Mouse (Mus musculus) limb, embryonic 12.5 days (tissue): Measurements from ENCODE around the gene Cep78. TPM values are rescaled to one million over a fixed set of nuclear protein-coding genes. Genes with fewer than 3 reads are reported as not detected.

ENCODE experiments used
- ATAC-seq: fragments of 200-750 bp; cut with Nextera tagmentation; 2 replicates; pipeline ENCODE4 v1.8.0; 2017; ENCODE audit warnings: low read depth, moderate TSS enrichment; ENCODE audit not compliant: insufficient number of reproducible peaks, insufficient read depth, low FRiP score, low TSS enrichment
- H3K27ac ChIP-seq: fragments of 300-500 bp; sonication (generic); 2 replicates; pipeline ENCODE4 v1.5.1; 2016; ENCODE audit warnings: mild to moderate bottlenecking, moderate library complexity
- H3K27me3 ChIP-seq: fragments of 300-500 bp; sonication (generic); 2 replicates; pipeline ENCODE4 v1.6.1; 2016; ENCODE audit warnings: mild to moderate bottlenecking, moderate library complexity
- H3K36me3 ChIP-seq: fragments of 300-500 bp; sonication (generic); 2 replicates; pipeline ENCODE4 v1.6.1; 2016; ENCODE audit warnings: mild to moderate bottlenecking, moderate library complexity
- H3K4me1 ChIP-seq: fragments of 300-500 bp; sonication (generic); replicated peaks from 2 replicates; pipeline ENCODE4 v1.6.1; 2016
- H3K4me2 ChIP-seq: fragments of 300-500 bp; sonication (generic); 2 replicates; pipeline ENCODE4 v1.6.1; 2016; ENCODE audit warnings: mild to moderate bottlenecking, moderate library complexity
- H3K4me3 ChIP-seq: fragments of 300-500 bp; sonication (generic); replicated peaks from 2 replicates; pipeline ENCODE4 v1.5.1; 2016; ENCODE audit warnings: mild to moderate bottlenecking
- H3K9ac ChIP-seq: fragments of 300-500 bp; sonication (generic); replicated peaks from 2 replicates; pipeline ENCODE4 v1.6.1; 2016; ENCODE audit warnings: mild to moderate bottlenecking, moderate library complexity
- H3K9me3 ChIP-seq: fragments of 300-500 bp; sonication (generic); 2 replicates; pipeline ENCODE4 v1.6.1; 2016; ENCODE audit warnings: mild to moderate bottlenecking, moderate library complexity
- WGBS: fragments of 180-500 bp; shearing (Covaris S2); methylation state at CpG from one replicate; pipeline ENCODE4 v1.1.7; 2016; 5-methylcytosine and 5-hydroxymethylcytosine counted together
- polyA plus RNA-seq: library from polyadenylated mRNA; unstranded; fragments of >200 nt; fragmentation: Nextera tagmentation; extraction: Ambion mirVana; gene quantifications from 2 replicates; pipeline ENCODE4 v1.2.1, GENCODE M21; 2016

The Cep78 gene
- polyA plus RNA-seq, 1 experiment from 2014 or later = 54.9 TPM

- Histone ChIP-seq H3K4me2 (no peak overlapping the region), H3K27ac (no peak overlapping the region), H3K27me3 (no peaks in the 10 kb centered on the region), H3K9me3 (no peaks in the 10 kb centered on the region), H3K36me3 (no peaks in the 10 kb centered on the region), H3K9ac (no peak overlapping the region), H3K4me1 (no peaks in the 10 kb centered on the region), H3K4me3 (no peak overlapping the region)
- no peak for ATAC-seq
- 85% methylated on average over 4 of the region's 4 CpGs for WGBS
Observed at GRCm38 (mm10) chr19:16009111-16009510, 24.3 kb upstream of the Cep78 start.

- no peaks in the 10 kb centered on the region for H3K4me1 ChIP-seq
- H3K36me3 ChIP-seq = no peaks in the 10 kb centered on the region
- no peak overlapping the region for H3K4me2 ChIP-seq
- no peaks in the 10 kb centered on the region for H3K9me3 ChIP-seq
- H3K4me3 ChIP-seq = no peak overlapping the region
- WGBS = 85% methylated on average over 8 of the region's 8 CpGs
- no peak overlapping the region for H3K9ac ChIP-seq
- no peaks in the 10 kb centered on the region for H3K27me3 ChIP-seq
- ATAC-seq = no peak
- H3K27ac ChIP-seq = no peak overlapping the region
Observed at GRCm38 (mm10) chr19:16007131-16007530, 22.3 kb upstream of the Cep78 start.

GRCm38 (mm10) chr19:15998157-15998556 is 13.4 kb upstream of the Cep78 start:
- Histone ChIP-seq H3K36me3 (no peaks in the 10 kb centered on the region), H3K4me3 (no peak overlapping the region), H3K4me1 (peaks cover 6% of the 10 kb centered on the region; the same call in 1 of the 2 replicates), H3K9ac (no peak overlapping the region), H3K4me2 (no peak overlapping the region), H3K9me3 (no peaks in the 10 kb centered on the region), H3K27me3 (no peaks in the 10 kb centered on the region), H3K27ac (no peak overlapping the region)
- ATAC-seq = no peak
- 2% methylated on average over 3 of the region's 3 CpGs for WGBS

- Histone ChIP-seq H3K4me2 (peak overlapping the region; percentile 13; the same call in 1 of the 2 replicates), H3K9ac (no peak overlapping the region), H3K36me3 (no peaks in the 10 kb centered on the region), H3K27me3 (no peaks in the 10 kb centered on the region), H3K4me1 (peaks cover 6% of the 10 kb centered on the region; the same call in 1 of the 2 replicates), H3K27ac (peak overlapping the region; percentile 53), H3K4me3 (no peak overlapping the region), H3K9me3 (no peaks in the 10 kb centered on the region)
- 55% methylated on average over 12 of the region's 12 CpGs for WGBS
- ATAC-seq = peak; percentile 31; the same call in 1 of the 2 replicates
Observed at GRCm38 (mm10) chr19:15996901-15997564, 12.2 kb upstream of the Cep78 start.

GRCm38 (mm10) chr19:15990102-15990501 is 5.3 kb upstream of the Cep78 start:
- no peak overlapping the region for H3K9ac ChIP-seq
- no peak for ATAC-seq
- no peaks in the 10 kb centered on the region for H3K9me3 ChIP-seq
- H3K36me3 ChIP-seq = peaks cover 8% of the 10 kb centered on the region
- H3K27me3 ChIP-seq = no peaks in the 10 kb centered on the region
- H3K4me2 ChIP-seq = no peak overlapping the region
- H3K4me1 ChIP-seq = peaks cover 6% of the 10 kb centered on the region; the same call in 1 of the 2 replicates
- no peak overlapping the region for H3K4me3 ChIP-seq
- no peak overlapping the region for H3K27ac ChIP-seq
- 85% methylated on average over 1 of the region's 1 CpGs for WGBS

GRCm38 (mm10) chr19:15985172-15985713 is 454 bp upstream of the Cep78 start:
- Histone ChIP-seq H3K9me3 (no peaks in the 10 kb centered on the region), H3K4me2 (peak overlapping the region; percentile 67), H3K36me3 (peaks cover 14% of the 10 kb centered on the region), H3K4me1 (peaks cover 17% of the 10 kb centered on the region), H3K9ac (peak overlapping the region; percentile 89; the same call in 1 of the 2 replicates), H3K27ac (peak overlapping the region; percentile 92; the same call in 1 of the 2 replicates), H3K27me3 (no peaks in the 10 kb centered on the region), H3K4me3 (peak overlapping the region; percentile 77)
- no peak for ATAC-seq
- WGBS = 32% methylated on average over 10 of the region's 10 CpGs

GRCm38 (mm10) chr19:15983739-15984344 is 947 bp downstream of the Cep78 start:
- Histone ChIP-seq H3K27me3 (no peaks in the 10 kb centered on the region), H3K36me3 (peaks cover 23% of the 10 kb centered on the region; the same call in 1 of the 2 replicates), H3K9ac (peak overlapping the region; percentile 89), H3K4me3 (peak overlapping the region; percentile 77), H3K4me1 (peaks cover 17% of the 10 kb centered on the region), H3K9me3 (no peaks in the 10 kb centered on the region), H3K27ac (peak overlapping the region; percentile 92; the same call in 1 of the 2 replicates), H3K4me2 (peak overlapping the region; percentile 67)
- 0 out of 2 replicates have a peak, but pooled peaks have one; percentile 29 for ATAC-seq
- WGBS = 54% methylated on average over 15 of the region's 15 CpGs

- WGBS = 54% methylated on average over 9 of the region's 10 CpGs
- H3K9me3 ChIP-seq = no peaks in the 10 kb centered on the region
- no peaks in the 10 kb centered on the region for H3K27me3 ChIP-seq
- H3K36me3 ChIP-seq = peaks cover 27% of the 10 kb centered on the region
- no peak overlapping the region for H3K9ac ChIP-seq
- H3K4me2 ChIP-seq = peak overlapping the region; percentile 67
- H3K4me3 ChIP-seq = peak overlapping the region; percentile 77; the same call in 1 of the 2 replicates
- no peak for ATAC-seq
- H3K27ac ChIP-seq = no peak overlapping the region
- peaks cover 17% of the 10 kb centered on the region for H3K4me1 ChIP-seq
Observed at GRCm38 (mm10) chr19:15982926-15983738, 1.7 kb downstream of the Cep78 start.

- WGBS = 62% methylated on average over 4 of the region's 4 CpGs
- ATAC-seq = no peak
- Histone ChIP-seq H3K9me3 (no peaks in the 10 kb centered on the region), H3K27ac (no peak overlapping the region), H3K9ac (no peak overlapping the region), H3K4me2 (no peak overlapping the region), H3K27me3 (no peaks in the 10 kb centered on the region), H3K4me3 (no peak overlapping the region), H3K4me1 (peaks cover 17% of the 10 kb centered on the region), H3K36me3 (peaks cover 32% of the 10 kb centered on the region)
Observed at GRCm38 (mm10) chr19:15981861-15982260, 2.9 kb downstream of the Cep78 start.

- H3K9me3 ChIP-seq = no peaks in the 10 kb centered on the region
- 82% methylated on average over 4 of the region's 4 CpGs for WGBS
- peaks cover 92% of the 10 kb centered on the region for H3K36me3 ChIP-seq
- H3K27me3 ChIP-seq = no peaks in the 10 kb centered on the region
- no peak overlapping the region for H3K4me3 ChIP-seq
- H3K9ac ChIP-seq = no peak overlapping the region
- H3K4me2 ChIP-seq = no peak overlapping the region
- no peak overlapping the region for H3K27ac ChIP-seq
- no peaks in the 10 kb centered on the region for H3K4me1 ChIP-seq
- no peak for ATAC-seq
Observed at GRCm38 (mm10) chr19:15973365-15973764, 11.4 kb downstream of the Cep78 start.

GRCm38 (mm10) chr19:15965082-15965481 is 19.7 kb downstream of the Cep78 start:
- H3K4me2 ChIP-seq = no peak overlapping the region
- H3K9me3 ChIP-seq = no peaks in the 10 kb centered on the region
- H3K4me3 ChIP-seq = no peak overlapping the region
- no peak for ATAC-seq
- no peaks in the 10 kb centered on the region for H3K27me3 ChIP-seq
- 74% methylated on average over 3 of the region's 3 CpGs for WGBS
- H3K9ac ChIP-seq = no peak overlapping the region
- H3K27ac ChIP-seq = no peak overlapping the region
- H3K4me1 ChIP-seq = no peaks in the 10 kb centered on the region
- H3K36me3 ChIP-seq = peaks cover 87% of the 10 kb centered on the region
